Mouse (Mus musculus): ENCODE data around the gene Cfap206. TPM values are rescaled to one million over a fixed set of nuclear protein-coding genes. Genes with fewer than 3 reads are reported as not detected.

Gene Cfap206
- polyA plus RNA-seq (2012; fragmentation: generic; extraction: Trizol) = under 1 TPM in 1 of 2 experiments, not detected in 1; 0.07 TPM

GRCm38 (mm10) chr4:34729851-34730341 lies at the start of gene Cfap206:
Gene Cfap206 (minus strand): TSS chr4:34730206.

DNA sequence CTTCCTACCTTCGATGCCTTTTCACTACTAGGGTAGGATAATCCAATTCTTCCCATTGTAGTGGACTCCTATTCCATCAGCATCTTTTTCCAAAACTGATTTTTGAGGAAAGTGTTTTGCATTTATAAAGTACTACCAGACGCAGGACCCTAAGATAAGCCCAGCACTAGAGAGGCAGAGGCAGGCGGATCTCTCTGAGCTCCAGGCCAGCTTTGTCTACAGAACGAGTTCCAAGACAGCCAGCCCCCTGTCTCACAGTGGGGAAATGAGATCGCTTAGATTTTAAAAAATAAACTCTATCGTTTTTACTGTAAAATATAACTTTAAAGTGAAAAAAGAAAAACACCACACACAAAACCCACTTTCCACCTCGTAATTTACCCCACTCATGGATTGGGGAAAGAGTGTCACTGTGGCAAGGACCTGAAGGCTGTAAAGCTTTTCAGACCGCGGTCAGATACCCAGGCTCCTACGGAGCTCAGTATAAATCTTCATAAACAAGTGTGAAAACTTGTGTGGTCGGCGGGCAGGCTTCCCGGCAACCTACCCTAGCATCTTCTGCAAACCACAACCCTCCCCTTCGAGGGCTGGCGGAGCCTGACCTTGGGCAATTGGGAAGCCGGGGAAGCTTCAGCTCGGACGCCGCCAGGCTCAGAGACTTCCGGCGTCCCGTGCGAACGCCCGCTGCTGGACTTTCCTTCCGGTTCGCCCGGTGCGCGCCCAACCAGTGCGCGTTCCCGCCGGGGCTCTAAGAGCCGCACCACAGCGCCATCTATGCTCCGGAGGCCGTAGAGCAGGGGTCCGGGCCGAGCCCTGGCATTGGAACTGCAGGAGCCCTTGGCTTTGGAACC lies 47.9 kb upstream of the Cfap206 start, which contains the start of gene Smim8:
Smim8 (minus strand) TSS at position 747 of the 851 bp plus-strand sequence.

DNA sequence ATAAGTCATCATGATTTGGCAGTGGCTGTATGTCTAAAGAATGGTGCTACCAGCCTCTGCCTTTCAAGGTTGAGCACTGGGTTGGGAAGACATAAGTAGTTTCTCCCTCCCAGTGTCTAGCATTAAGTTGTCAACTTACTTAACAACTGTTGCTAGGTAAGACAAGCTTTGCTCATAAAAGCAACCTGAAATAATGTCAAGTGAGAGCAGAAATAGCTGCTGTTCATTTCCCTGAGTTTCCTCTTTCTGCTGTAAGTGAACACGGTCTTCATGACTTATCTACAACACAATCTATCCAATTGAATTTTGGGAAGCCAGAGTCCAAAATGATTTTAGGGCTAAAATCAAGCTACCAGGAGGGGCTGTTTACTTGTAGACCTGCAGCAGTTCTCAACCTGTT lies 26.2 kb upstream of the Cfap206 start, which contains the start of gene Gm136:
Gm136 (minus strand) TSS at position 101 of the 400 bp plus-strand sequence.

DNA sequence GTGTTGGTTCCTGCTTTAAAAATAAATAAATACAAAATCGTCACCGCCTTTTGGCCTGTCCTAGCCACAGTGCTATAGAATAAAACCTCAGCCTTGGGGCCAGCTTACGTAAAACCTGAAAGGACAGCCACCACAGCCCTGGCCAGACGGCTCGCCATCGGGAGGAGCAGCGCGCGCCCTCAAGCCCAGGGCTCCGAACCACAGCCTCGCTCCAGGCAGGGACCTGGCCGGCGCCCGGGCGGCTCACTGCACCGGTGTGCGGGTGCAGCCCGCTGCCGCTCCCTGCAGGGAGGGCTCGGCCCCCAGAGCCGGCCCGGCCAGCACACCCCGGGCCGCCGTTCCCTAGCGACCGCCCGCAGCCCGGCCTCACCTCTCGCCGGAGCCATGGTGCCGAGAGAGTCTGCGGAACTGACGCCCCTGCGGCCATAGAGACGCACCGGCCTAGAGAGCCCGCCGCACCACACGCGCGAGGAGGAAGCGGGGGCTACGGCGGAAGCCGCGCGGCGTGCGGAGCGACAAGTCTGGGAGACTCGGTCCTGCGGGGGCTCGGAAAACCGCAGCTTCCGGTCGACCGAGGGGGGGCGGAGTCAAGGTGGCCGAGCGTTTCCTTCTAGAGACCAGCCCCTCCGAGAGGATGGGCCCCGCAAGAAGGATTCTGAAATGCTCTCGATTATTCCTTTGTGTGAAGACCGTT lies 43.0 kb downstream of the Cfap206 start, which contains the start of gene Slc35a1:
Slc35a1 (minus strand) TSS at position 565 of the 694 bp plus-strand sequence.

Other genes with a start within 250 kb of the Cfap206 start
- gene Akirin2, start 179.3 kb downstream of the Cfap206 start, polyA plus RNA-seq (2012; fragmentation: generic; extraction: Trizol) = 10 to 100 TPM; 25.9 to 42.9 TPM
- 10 to 100 TPM in 1 of 2 experiments, 1 to 10 TPM in 1; 1.2 to 12.4 TPM for gene Orc3, start 115.3 kb downstream of the Cfap206 start, polyA plus RNA-seq (2012; fragmentation: generic; extraction: Trizol)
- gene Rars2, start 115.2 kb downstream of the Cfap206 start, polyA plus RNA-seq (2012; fragmentation: generic; extraction: Trizol) = 1 to 10 TPM; 1.3 to 9.9 TPM
- gene Slc35a1, start 42.8 kb downstream of the Cfap206 start, polyA plus RNA-seq (2012; fragmentation: generic; extraction: Trizol) = 10 to 100 TPM in 1 of 2 experiments, 1 to 10 TPM in 1; 1.9 to 20.7 TPM
- not detected for gene Gm136, start 26.1 kb upstream of the Cfap206 start, polyA plus RNA-seq (2012; fragmentation: generic; extraction: Trizol)
- 10 to 100 TPM in 1 of 2 experiments, 1 to 10 TPM in 1; 6.2 to 27.7 TPM for gene Smim8, start 48.2 kb upstream of the Cfap206 start, polyA plus RNA-seq (2012; fragmentation: generic; extraction: Trizol)
- gene Zfp292, start 152.8 kb upstream of the Cfap206 start, polyA plus RNA-seq (2012; fragmentation: generic; extraction: Trizol) = 1 to 10 TPM in 1 of 2 experiments, under 1 TPM in 1; 0.12 to 1.6 TPM
- gene Cga, start 163.6 kb upstream of the Cfap206 start, polyA plus RNA-seq (2012; fragmentation: generic; extraction: Trizol) = not detected

Measured in C3H10T1/2 (cell line).